Mouse (Mus musculus) left cerebral cortex, adult 18-20 months (tissue): ENCODE measurements around the gene Larp1. TPM values are rescaled to one million over a fixed set of nuclear protein-coding genes. Genes with fewer than 3 reads are reported as not detected.

ENCODE experiments used
- DNase-seq, 2 experiments: peaks; one replicate each; pipeline ENCODE4 v3.0.0; 2021 to 2022; ENCODE audit warnings: low spot score in 2 of 2, mixed read lengths in 1 of 2
- total RNA-seq, 2 experiments: library from RNA; stranded (reverse); gene quantifications; 2 replicates each; pipeline ENCODE4 v1.2.3; 2021

The Larp1 gene
- total RNA-seq, 2 experiments from 2014 or later = 87.5 to 89.1 TPM

DNA sequence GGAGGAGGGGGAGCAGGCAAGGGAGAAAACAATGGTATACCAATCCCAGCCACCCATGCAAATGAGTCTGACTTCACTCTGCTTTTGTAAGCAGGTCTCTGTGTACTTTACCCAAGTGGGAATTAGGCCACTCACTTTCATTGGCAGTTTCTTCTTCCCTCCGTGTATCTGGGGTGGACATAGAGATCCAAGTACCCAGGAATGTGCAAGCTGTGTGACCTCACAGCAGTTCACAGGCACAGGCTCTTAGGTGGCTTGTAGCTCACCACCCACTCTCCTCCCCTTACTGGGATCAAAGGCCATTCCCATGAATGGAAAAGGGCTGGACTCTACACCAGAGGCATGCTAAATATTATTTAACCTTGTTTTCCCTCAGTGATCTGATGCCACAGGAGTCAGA is 10.0 kb upstream of the Larp1 start:
- no peak for DNase-seq

DNA sequence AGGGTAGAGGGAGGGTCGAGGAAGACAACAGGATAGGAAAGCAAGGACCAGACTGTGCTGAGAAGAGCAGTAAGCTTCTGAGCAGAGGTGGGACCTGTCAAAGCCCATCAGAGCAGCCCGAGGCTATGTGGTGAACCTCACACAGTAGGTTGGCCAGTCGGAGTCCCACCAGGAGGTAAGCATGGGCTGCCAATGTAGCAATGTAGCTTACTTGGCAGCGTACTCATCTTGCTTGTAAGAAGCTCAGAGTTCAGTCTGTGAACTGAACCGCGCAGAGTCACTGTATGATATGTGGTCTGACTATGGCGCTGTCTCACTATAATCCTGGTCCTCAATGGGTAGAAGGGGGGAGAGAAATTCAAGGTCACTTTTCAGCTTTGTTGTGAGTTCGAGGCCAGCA is 5.7 kb upstream of the Larp1 start:
- DNase-seq = no peak

DNA sequence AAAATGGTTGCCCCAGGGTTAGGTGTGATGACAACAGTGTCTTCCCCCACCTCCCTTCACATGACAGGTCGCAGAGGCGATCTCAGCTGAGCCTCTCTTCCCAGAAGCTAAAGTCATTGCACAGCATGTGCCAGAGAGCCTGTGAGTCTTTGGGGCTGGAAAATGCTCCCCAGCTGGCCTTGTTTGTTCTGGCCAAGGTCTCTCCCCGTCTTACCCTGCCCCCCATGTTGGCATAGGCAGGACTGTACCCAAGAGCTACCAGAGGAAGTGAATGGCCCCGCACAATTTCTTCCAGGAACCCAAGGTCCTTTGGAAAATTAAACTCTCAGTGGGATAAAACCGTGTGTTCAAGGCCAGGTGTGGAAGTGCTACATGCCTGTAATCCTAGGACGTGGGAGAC is 5.1 kb upstream of the Larp1 start:
- no peak for DNase-seq

DNA sequence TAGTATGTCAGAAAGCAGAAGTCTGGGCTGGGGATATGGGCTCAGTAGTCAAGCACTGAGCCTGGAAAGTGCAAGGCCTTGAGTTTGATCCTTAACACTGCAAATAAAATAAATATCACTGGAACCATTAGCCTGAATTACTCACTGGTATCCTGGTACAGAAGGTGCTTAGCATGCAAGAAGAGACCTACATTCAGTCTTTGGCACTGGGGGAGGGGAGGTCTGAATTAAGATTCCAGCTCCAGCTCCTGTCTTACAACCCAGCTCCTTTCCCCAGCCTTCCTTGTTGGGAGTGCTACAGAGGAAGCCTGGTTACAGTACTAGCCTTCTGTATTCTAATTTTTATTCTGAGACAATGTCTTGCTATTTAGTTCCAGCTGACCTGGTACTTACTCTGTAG is 3.8 kb upstream of the Larp1 start:
- no peak for DNase-seq

DNA sequence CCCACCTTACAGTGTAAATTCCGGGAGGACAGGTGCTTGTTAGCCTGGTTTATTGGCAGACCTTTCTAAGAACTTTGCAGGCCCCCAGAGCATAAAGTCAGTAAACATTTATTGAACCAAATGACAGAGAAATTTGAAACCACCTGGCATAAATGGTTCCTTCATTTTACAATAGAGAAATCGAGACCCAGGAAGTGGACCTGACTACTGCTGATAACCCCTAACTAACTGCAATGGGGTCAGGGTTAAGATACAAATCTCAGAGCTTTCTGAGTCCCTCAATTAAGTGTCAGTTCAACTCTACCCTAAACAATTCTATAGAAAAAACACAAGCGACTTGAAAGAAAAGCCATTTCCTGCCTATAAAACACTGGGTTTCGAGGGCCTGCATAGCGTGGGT is 851 bp upstream of the Larp1 start:
- no peak for DNase-seq

DNA sequence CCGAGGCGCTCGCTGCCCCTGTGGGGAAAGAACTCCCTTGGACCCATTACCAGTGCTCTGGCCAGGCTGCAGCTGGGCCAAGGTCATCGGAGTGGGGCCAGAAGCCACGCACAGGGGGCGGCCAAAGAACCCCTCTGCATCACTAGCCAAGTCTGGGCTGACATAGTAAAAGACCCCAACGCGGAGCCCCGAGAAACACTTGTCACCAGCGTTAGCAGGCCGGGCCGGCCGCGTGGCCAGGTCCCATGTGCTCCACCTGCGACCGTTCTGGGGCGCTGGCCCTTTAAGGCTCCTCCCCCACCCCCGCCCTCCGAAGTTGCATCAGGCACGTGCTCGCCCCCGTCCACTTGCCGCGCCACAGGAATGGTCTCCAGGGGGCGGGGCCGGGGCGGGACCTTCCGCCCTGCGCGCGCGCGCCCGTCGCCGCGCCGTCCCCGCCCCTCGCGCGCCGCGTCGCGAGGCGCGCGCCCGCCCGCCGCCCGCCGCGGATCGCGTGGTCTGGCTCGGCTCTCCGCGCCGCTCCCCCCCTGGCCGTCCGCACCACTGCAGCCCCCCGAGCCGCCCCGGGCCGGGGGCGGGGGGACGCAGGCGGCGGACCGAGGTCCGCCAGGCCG is 320 bp upstream of the Larp1 start:
- DNase-seq = peak; percentile 76 to 82

DNA sequence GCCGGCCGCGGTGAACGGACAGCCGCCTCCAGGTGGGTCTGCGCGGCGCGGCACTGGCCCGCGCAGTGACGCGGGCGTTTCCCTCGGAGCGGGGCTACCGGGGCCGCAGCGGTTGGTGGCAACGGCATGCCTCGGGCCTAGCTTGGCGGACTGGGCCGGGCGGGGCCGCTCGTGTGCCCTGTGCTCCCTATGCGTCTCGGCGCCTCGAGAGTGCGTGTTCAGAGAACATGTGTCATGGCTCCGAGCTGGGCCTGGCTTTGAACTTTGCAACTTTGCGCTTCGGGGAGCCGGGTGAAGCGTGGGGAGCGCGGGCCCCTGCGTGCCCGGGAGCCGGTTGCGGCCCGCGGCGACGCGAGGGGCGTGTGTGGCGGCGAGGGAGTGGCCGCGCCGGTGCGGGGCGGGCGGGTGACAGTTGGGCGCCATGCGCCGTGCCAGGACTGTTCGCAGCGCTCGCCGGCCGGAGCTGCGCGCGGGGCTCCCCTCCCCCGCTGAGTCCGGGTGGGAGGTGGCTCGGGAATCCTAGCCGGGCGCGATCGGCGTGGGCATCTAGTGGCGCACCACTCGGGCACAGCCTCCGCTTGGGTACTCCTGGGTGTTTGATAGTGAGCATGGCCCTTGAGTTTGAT is 765 bp downstream of the Larp1 start:
- peak; percentile 71 to 85 for DNase-seq

DNA sequence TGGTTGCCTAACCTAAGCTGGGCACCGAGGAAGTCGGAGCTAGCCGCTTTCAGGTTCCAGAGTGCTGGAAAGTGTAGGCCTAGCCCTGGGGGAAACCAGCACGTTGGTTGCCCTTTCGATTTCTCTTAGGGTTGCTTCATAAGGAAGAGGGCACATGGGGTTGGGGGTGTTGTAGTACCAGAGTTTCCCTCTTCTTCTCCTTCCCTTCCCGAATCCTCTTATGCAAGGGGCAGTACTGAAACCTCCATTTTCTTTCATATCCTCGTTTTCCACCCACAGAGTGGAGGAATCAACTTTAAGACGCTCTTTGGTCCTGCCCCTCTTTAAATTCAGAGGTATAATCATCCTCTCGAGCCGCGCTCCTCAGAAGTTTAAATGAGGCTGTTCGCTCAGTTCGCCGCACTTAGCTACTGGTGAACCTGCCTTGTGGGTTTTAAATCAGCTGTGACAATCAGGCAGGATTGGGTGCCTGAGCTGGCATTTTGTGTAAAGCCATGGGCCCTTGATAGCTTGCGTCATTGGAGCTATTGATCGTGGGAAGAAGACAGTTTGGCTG is 1.4 kb downstream of the Larp1 start:
- DNase-seq = no peak

DNA sequence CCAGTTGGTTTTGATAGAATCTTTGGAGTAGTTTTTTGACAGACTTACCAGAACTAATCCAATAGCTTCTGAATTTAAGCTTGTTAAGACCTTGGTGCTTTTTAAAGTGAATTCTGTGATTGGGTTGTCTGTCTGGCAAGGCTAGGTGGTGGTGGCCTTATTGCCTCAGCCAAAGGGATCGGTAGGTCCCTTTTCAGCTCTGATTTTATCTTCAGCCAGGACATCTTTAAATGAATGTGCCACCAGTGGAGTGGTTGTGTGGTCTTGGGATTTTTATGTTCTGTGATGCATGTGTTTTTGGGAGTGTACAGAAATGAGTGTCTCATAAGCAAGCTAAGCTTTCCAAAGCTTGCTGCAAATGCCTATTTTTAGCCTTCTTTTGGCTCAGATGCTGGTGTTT is 2.1 kb downstream of the Larp1 start:
- no peak for DNase-seq

DNA sequence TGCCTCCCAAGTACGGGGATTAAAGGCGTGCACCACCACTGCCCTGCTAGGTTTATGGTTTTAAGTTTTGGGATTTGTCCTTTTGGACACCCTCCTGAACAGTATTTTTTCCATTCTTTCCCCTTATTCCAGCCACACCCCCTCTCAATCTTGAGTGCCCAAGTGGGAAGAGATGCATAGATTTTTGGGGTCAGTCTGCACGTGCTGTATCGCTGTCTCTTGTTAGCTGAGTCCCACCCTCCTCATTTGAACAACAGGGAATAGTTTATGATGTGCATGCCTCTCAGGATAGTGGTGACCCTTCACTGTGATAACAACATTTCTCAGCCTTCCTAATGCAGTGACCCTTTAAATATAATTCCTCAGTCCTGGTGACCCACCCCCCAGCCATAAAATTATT is 2.9 kb downstream of the Larp1 start:
- DNase-seq = no peak

DNA sequence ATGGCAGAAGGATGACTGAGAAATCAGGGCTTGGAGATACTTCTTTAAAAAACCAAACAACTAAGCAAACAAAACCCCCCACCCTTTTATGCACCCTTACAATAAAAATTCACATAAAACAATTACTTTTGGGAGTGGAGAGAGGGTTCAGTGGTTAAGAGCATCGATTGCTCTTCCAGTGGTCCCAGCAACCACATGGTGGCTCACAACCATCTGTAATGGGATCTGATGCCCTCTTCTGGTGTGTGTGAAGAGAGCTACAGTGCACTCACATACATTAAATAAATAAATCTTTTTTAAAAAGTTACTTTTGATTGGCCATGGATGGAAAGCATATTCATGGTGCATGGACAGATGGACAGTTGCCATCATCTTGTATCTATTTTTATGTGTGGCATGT is 3.8 kb downstream of the Larp1 start:
- DNase-seq = no peak

DNA sequence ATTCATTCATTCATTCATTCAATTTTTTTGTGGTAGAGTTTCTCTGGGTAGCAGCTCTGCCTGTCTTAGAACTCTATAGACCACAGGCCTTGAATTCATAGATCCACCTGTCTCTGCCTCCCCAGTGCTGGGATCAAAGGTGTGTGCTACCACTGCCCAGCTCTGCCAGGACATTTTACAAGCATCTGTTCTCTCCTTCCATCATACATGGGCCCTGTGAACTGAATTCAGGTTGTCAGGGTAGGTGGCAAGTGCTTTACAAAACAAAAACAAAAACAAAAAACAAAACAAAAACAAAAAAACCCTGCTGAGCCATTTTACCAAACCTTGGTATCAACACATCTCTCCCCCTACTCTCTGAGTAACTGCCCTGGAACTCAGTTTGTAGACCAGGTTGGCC is 4.2 kb downstream of the Larp1 start:
- DNase-seq = no peak

DNA sequence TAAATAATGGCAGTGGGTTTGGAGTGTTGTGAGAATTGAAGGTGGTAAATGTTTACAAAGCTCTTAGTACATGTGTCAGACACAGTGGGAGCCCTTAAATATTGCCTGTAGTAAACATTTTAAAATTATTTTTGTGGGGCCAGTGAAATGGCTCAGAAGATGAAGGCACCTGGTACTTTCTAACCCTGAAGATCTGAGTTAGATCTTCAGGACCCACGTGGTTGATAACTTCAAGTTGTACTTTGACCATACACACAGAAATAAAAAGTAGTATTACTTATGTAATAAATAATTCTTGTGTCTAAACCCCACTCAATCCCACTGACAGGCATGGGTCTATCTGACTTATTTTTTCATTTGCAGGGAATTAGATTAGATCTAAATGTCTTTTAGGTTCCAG is 5.7 kb downstream of the Larp1 start:
- DNase-seq = no peak

DNA sequence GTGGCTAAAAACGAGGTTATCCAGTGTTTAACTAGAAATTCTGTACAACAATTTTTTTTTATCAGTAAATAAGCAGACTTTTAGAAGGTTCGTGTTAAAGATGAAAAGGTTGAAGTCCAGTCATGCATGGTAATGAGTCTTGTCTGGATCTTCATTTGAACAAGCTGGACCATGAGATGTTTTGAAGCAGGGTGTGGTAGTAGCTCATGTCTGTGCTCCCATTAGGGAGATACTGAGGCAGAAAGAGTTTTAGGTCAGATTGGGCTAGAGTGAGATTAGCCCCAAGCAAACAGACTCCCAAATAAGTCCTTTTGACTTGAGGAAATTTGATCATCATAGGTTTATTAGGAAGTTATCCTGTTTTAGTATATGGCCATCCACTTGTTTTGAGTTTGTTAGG is 6.5 kb downstream of the Larp1 start:
- DNase-seq = no peak

DNA sequence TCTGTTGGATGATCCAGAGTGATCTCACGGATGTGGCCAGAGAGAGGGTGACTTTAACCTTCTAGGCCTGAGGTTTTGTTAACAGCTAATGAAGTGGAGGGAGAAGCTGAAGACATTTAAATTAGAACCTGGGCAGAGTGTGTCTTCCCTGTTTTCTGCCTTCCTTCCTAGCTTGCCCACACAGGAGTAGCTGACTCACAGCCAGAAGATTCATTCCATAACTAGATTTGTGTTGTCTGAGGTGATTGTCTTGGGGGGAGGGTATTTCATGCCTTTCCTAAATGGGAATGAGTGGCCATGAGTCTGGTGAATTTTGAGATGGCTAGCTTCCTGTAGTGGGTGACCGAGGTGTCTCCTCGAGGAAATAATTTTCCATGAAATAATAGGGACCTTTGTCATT is 7.5 kb downstream of the Larp1 start:
- DNase-seq = peak in 1 of 2 experiments; percentile 9

DNA sequence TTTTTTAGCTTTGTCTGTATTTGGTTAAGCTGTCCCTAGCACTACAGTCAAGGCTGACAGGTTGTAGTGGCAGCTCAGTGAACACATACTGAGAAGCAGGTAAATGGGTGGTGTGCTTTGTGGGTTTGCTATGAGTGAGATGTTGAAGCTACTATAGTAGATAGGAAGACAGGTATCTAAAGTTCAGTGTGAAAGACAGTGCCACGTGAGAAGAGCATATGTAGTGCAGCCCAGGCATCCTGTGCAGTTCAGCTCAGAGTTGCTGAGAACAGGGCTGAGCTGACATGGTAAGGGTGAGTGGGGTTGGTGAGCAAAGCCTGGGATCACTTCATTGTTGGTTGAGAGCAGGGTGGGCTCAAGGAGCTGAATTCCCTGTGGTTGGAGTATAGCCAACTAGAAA is 8.6 kb downstream of the Larp1 start:
- no peak for DNase-seq

DNA sequence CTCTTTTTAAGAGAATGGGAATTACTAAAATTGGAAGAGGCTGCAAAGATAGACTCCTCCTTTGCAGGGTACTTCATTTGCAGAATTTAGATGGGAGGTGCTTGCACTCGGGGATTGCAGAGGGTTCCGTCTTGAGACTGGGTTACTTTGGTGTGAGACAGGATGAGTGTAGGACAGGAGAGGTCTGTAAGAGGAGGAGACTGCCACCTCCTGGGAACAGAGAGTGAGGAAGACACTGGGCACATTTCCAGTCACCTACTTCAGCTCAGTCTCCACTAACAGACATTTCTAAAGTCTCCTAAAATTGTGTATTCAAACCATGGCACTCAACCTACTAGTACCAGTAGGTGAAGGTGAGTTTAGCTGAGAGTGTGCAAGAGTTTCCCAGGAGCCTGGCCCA is 9.4 kb downstream of the Larp1 start:
- DNase-seq = peak; percentile 32 to 49

DNA sequence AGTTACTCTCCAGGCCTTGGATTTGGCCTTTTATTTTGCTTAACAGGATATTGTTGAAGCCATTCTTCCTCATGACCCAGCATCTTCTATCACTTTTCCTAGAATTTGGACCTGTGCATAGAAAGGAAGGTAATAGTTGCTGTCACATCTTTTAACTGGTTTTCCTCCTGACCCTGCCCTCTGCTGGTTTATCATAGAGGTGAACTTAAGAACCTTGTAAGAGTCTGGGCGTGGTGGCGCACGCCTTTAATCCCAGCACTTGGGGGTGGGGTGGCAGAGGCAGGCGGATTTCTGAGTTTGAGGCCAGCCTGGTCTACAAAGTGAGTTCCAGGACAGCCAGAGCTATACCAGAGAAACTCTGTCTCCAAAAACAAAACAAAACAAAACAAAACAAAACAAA is 9.8 kb downstream of the Larp1 start:
- DNase-seq = no peak

DNA sequence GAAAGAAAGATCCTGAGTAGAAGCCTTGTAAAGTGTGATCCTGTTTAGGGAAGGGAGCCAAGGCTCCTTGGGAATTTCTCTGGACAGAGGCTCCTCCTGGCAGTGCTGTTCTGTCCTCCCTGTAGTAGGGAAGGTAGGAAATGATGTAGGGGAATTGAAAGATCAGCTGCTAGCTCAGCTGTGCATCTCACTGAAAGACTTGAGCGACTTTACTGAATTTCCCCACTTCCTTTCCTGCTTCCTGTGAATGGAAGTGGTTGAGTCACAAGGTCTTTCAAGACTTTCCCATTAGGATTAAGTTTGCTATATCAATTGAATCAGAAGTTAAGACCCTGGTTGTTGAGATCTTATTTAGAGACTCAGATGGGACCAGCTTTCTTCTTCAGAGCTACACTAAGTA is 12.2 kb downstream of the Larp1 start:
- DNase-seq = no peak

DNA sequence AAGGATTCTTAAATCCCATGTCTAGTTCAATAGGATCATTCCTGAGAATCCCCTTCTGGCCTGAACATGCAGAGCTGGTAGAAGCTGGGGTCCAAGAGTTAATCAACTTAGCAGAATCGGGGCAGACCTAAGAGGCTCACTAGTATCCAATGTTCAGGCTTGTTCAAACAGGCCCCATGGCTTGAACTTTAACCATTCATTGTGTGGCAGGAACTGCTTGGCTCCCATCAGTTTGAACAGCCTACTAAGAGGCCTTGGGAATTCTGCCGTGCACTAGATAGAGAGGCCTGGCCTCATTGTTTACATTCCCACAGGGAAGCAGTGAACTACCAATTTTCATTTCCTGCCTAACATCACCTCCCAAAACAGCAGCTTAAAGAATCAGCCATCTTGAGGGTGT is 12.8 kb downstream of the Larp1 start:
- DNase-seq = no peak

DNA sequence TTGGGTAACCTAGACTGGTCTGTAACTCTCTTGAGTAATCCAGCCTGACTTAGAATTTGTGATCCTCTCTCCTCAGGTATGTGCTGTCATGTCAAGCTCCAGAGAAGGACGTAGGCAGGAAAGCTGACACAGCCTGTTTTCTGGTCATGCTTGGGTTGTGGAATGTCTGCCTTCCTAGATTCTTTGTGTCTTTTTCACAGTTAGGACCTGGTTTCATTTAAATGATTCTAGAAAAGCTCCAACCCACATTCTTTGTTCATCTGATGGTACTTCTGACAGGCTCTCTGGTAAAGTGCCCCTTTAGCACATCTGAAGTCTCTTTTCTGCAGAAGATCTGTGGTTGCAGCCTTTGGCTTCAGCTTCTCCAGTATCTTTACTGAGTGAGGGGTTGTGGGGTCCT is 15.4 kb downstream of the Larp1 start:
- no peak for DNase-seq

DNA sequence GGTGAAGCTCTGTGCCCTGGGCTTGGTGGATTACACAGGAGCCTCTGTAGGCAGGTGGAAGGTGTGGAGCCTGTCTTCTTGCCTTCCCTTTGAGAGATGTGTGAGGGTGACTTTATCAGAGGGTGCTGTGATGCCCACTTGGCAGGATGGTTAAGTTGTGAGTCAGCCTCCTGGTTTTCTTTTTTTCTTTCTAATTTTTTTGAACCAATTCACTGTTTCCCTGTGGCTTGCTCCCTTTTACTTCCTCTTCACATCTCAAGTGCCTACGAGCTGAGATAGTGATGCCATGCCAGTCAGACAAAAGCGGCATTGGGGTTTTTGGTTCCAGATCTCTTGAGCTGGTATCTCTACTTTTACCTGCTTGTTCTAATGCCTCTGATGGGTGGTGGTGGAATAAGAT is 15.8 kb downstream of the Larp1 start:
- DNase-seq = no peak

DNA sequence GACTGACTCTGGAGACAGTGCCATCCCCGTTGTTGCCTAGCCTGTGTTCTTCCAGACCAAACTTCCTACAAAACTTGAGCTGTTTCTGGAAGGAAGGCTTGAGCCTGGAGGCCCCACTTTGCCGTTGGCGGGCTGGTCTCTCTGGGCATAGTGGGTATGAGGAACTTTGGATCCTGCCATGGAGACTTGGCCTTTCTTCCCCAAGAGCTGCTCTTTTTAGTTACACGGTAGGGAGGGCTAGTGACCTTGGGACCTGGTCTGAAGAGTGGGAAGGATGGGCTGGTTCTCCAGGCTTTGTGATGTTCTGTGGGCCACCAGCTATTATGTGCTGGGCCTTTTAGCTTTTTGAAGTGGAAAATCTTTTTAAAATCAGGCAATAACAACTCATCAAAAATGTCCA is 17.0 kb downstream of the Larp1 start:
- no peak for DNase-seq
